Mouse (Mus musculus): ENCODE data around the gene Btrc. TPM values are rescaled to one million over a fixed set of nuclear protein-coding genes. Genes with fewer than 3 reads are reported as not detected.

Gene Btrc
- total RNA-seq, 4 experiments from 2014 or later = 48.2 to 67.7 (median 54.8) TPM

DNA sequence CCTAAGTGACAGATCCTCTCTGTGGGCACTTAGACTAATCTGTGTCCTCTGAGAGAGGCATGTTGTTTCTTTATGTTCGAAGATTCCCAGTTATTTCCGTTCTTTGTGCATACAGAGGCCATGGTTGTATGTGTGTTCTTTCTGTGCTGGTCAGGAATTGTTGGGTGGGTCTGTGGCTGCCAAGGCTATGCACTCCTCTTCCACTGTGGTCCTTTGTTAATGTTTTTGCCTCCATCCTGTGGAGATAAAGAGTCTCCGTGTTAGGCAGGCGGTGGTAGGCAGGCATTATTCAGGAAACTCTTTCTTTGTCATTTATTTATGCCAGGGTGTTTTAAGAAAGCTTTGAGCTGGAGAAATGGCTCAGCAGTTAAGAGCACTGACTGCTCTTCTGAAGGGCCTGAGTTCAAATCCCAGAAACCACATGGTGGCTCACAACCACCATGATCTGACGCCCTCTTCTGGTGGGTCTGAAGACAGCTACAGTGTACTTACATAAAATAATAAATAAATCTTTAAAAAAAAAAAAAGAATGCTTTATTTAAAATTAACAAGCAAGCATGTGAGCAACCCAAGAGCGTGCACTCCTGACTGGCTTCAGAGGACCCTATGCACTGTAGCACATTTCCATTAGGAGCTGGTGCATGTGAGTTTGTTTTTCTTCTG is 67.6 kb downstream of the Btrc start:
- no peak for DNase-seq

DNA sequence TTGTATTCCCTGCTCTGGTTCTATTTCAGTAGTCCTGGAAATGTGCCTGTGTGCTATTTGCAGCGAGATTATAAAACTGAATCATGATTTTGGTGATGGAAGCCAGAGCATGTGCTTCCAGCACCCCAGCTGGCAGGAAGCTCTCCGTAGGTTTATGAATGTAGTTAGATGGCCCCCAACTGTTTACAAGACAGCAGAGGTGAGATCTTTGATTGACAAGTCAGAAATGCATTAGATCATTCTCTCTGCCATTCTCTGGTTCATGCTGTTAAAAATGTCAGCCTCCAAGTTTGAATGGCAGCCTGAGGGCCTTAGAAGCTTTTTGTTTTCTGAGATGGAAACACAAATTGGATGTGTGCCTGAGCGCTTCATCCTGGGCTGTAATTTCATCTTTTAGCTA is 68.8 kb downstream of the Btrc start:
- DNase-seq = no peak

DNA sequence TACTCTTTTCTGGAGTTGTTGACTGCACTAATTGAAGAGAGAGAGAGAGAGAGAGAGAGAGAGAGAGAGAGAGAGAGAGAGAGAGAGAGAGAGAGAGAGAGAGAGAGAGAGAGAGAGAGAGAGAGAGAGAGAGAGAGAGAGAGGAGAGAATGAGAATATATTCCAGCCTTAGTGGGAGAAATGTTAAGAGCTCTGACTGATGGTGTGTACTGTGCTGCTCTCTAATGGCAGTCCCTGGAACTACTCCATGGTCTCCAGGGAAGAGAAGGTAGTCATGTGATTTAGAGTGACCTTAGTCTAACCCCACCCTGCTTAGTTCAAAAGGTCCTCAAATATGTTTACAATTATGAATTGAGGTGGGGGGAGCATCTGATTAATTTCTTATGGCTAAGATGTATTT is 72.5 kb downstream of the Btrc start:
- peak; percentile 35 for DNase-seq

DNA sequence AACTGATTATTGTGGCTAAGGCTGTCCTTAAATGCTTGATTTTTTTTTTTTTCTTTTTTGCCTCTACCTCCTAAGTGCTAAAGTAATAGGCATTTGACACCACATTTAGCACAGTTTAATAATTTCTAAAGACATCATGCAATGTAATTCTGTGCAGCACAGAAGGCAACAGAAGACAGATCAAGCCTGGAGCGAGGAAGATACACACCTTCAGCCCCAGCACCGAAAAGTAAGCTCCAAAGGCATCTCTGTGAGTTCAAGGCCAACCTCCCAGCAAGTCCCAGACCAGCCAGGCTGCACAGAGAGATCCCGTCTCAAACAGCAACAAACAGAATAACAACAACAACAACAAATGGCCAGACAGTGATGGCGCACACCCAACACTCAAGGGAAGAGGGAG is 73.6 kb downstream of the Btrc start:
- no peak for DNase-seq

DNA sequence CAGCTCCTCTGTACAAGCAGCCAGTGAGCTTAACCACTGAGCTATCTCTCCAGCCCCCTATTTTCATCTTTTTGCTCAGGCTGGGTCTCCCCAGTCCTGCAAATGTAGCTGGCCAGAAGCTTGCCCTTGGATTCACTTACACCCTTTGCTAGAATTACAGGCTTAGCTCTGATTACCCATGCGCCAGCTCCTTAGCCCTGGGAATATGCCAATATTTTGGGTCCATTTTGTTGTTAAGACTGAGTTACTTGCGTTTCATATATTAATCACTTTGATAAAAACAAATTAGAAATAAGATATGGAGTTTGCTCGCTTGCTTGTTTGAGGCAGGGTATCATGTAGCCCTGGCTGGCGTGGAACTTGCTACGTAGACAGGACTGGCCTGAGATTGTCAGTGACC is 74.7 kb downstream of the Btrc start:
- DNase-seq = no peak

DNA sequence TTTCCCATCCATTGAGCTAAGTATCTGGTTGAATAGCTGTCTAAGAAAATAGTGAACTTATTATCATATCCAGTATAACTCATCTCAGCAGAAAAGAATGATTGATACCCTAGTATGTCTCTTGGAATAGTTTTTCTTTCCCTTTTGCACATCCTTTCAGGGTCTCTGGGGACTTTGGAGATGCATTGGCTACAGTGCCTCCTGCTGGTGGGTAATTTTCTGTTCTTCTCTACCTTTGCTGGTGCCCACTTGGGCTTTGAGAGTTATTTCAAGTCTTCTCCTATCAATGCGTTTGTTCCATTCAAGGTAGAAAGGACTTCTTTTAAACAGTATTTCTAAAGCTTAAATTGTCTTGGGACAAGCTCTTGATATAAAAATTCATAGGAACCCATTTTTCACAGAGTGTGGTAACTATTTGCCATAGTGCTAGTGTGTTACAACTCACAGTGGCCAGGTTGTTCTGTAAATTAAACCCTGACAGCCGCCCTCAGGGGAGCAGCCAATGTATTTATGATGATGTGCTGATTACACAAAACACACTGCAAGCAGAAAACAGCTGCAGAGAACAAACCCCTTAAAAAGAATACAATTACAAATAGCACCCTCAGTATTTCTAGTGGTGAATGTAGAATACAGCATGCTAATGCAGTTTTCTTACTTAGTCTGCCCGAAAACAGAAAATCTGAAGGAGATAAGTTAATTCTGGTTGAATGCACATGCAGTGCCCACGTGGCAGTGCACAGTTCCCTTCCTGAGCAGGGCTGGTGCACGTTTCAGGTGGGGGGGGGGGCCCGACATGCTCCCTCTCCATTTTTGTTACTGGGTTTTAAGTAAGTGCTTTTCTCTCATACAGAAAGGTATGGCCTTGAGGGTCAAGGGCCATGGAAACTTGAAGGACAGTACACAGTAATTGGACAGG is 75.7 kb downstream of the Btrc start:
- DNase-seq = no peak

DNA sequence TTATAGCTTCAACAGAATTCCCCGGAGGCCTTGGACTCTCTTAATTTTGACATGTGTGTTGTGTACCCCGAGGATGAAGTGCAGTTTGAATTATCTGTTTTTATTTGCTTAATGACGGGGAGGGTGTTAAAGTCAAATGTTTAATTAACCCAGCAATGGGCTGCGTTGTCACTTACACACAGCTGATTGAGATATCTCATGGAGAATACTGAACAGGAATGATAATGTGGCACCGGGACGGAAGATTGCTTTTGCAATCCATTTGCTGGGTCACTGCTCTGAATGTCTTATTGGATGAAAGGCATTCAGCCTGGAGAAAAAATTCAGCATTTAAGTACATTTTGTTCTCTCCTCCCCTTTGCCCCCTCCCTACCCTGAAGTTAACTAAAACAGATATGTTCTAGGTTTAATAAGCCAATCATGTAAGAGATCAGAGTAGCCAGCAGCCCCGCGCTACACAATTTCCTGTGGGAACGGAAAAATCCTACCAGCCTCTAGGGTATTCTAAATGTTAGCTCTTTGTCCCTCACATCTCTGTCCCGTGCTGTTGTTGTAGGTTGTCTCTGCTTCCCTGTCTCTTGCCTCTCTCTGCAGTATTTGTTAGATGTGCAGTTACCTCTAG is 77.1 kb downstream of the Btrc start:
- no peak for DNase-seq

DNA sequence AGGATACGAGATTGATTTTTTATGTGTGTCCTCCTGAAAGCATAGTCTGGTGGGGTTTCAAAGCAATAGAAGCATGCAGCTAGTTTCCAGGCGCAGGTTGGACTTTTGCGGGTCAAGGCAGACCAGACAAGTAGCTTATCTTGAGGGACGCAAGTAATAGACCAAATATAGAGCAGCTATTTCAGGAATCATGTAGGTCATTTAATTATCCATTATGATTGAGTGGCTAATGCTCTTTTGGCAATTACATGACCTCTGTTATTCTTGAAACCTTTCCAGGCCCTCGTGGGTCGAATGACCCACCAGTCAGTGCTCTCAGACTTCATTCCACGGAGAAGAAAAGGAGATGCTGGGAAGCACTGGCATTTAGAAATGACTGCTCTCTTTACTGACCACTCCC is 78.2 kb downstream of the Btrc start:
- DNase-seq = no peak

DNA sequence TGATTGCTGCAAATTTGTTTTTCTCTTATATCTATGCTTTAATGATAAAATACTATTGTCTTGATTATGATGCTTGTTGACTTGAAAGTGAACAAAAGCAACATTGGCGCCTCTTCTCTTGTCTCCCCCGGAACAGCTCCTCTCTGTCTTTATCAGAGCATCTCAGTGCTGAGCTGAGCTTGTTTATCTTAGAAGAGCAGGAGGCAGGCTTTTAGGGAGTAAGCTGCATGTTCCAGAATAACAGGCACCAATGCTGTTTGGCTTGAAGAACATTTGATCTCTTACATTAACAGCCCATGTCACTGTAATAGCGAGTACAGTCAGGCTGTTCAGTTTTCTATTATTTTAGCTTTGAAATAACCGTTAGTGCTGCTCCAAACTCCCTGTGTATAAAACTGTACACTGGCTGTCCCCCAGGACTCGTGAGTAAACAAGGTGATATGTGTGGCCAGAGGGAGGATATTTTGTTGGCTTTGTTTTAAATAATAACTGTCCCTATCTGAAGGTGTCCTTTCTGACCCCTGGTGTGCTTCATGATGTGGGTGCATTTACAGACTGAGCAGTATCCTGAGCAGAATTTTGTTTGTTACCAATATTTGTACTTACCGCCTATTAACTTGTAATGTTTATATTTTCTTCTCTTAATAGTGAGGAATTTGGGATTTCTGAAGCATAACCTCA is 81.9 kb downstream of the Btrc start:
- DNase-seq = no peak

DNA sequence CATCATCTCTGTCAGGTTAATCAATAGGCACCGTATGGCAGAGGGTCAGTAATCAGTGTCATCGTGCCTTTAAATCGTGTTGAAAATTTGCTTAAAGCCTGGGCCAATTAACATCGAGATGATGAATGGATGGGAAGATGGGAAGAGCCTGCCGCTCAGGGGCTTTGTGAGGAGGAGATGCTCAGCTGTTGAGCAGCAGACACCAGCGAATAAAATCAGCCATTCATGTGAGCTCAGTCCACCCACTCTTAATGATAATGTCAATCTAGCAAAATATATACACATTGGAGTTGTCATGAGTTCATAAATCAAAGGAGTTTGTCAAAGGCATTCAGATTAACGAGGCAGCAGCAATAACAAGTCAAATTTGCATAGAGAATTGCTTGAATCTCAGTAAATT is 83.1 kb downstream of the Btrc start:
- DNase-seq = no peak

DNA sequence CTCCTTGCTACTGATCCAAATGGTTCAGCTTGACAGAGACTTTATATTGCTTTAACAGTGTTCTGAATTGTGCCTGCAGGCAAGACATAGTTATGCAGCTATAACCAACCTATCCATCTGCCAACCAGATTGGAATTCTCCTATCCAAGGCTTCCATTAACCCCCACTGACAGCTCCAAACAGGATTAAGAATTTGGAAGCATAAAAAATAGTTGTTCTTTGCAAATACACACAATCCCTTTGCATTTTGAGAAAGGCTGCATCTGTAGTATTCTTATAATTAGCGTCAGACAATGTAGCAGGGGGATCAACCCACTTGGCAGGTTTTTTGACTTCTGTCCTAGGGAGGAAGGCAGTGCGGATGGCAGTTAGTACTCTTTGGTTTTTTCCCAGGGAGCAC is 83.7 kb downstream of the Btrc start:
- no peak for DNase-seq

DNA sequence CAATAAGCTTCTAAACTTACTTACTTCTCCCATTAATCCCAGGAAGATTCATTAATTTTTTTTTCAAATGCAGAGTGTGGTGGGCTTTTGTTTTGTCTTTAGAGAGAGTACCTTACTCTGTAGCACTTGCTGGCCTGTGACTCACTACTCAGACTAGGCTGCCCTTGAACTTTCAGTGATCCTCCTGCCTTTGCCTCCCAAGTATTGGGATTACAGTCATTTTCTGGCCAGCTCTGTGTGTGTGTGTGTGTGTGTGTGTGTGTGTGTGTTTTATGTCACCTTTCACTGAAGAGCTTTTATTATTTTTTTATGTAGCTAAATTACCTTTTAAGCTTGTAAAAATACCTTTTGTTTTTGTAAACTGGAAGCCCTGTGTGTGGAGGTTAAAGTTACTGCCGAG is 84.4 kb downstream of the Btrc start:
- peak; percentile 61 for DNase-seq

DNA sequence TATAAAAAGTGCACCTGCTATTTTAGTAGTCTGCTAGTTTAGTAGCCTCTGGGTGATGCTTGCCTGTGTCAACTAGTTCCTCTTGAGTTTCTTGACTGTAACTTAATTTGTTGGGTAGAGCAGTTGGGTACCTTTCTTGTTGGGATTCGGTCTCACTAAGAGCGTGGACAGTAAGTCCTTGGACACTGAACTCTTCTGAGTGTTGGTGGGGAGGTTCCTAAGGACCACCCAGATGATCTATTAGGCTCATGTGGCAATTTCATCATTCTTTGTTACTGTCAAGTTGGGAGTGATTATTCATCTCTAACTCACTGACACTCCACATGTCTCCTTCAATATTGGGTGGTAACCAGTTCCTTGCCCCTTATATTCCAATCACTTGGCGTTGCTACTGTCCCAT is 90.9 kb downstream of the Btrc start:
- DNase-seq = no peak

DNA sequence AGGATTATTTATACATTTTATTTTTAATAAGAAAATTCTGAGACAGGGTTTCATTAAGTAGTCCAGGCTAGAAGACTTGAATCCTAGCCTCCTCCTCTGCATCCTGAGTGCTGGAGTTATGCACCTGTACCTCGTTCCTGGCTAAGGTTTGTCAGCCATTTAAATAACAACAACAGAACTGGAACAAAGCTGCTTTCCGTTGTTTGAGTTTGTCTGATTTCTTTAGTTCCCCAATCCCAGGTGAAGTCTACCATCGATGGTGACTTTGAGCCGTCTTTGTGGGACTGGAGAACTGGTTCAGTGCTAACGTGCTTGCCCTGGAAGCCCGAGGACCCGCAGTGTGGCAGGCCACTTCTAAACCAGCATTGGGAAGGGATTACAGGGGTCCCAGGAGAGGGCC is 93.4 kb downstream of the Btrc start:
- DNase-seq = no peak

DNA sequence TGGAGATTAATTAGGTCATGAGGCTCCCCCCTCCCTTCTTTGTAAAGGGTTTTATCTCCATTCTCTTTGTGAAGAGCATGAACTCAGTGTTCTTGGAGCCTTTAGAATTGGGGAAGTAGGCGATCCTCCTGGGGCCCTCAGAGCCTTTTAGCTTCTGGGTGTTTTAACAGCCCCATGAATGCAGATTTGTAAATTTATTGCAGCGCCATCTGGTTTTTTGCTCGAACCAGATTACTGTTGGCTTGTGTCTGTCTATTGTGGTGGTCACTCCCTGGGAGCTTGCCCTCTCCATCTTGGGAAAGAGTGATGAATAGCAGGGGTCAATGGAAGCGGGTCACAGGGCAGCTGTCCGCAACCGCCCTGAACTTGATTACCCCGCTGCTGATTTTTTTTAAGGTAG is 95.2 kb downstream of the Btrc start:
- DNase-seq = no peak

DNA sequence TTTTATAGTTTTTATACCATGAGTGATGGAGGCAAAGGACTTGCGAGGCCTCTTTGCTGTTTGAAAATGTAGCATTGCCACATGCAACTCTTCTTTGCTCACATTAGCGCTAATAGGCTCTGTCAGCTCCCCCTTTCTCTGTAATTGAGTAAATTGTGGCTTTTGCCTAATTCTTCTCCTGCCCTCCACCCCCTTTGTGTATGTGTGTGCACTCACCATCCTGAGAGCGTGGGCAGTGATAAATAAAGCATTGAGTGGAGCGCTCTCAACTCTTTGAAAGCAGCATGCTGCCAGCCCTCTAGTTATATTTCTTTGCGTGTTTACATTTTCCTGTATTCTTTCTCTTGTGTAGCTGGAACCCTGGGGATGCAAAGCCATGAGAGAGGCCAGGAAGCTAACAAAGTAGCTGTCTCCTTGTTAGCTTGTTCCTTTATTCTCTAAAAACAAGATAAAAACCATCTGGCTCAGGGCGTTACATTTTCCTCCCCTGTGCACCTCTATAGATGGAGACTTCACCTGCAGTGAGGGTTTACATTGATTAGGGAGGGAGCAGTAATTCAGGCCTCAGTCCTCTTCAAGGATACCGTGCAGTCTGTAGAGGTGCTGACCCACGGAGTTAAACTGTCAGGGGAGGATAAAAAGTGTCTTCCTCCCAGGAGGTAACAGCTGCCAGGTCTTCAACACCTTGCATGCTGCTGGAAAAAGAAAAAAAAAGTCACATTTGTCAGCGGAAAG is 96.6 kb downstream of the Btrc start:
- no peak for DNase-seq

DNA sequence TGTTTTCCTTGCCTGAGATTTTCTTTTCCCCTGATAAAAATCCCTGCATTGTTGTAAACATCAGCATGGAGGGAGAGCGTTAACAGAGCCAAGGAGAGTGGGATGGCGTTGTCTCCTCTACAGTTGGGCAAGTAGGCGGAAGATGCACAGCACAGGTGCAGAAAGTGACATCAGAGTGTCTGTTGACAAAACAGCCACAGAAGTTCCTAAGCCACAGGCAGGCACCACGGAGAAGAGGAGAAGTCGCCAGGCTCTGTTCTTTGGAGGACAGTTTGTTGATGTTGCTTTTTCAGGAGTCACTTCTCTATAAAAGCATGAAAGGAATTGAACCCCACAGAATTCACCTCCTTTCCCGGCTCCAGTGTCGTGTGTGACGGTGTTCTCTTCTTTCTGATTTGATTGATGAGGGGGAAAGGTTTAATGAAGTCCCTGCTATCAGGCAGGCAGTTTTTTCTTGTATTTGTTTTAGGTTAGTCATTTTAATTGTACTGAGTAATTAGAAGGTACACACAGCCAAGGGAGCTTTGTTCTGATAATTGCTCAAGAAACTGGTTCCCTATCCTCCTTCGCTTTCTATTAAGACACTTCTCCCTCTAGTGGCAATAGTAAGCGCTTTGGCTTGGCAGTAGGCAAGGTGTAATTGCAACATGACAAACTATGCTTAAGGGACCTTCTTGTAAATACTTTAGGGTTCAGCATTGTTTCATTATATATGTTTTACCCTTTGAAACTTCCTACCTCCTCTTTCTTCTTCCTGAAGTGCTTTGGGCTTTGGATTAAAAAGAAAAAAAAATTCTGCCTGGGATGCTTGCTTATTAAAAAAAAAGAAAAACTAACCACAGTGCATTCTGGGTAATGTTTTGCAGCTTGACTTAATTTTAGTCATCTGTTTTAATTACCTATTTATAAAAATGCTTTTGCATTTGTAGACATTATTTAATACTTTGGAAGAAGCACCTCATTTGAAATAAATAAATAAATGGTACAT is 97.5 kb downstream of the Btrc start:
- no peak for DNase-seq

DNA sequence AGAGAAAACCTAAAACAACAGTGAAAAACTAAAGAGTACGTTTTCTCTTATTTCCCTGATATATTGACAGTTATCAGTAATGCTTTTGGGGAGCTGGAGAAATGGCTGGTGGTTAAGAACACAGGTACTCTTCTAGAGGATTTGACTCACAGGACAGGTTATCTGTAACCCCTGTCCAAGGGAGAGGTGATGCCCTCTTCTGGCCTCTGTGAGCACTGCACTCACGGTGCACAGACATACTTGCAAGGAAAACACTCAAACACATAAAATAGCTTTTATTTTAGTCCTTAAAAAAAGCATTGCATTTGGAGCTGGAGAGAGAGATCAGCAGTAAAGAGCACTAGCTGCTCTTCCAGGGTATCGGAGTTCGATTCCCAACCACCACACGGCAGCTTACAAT is 106.2 kb downstream of the Btrc start:
- no peak for DNase-seq

DNA sequence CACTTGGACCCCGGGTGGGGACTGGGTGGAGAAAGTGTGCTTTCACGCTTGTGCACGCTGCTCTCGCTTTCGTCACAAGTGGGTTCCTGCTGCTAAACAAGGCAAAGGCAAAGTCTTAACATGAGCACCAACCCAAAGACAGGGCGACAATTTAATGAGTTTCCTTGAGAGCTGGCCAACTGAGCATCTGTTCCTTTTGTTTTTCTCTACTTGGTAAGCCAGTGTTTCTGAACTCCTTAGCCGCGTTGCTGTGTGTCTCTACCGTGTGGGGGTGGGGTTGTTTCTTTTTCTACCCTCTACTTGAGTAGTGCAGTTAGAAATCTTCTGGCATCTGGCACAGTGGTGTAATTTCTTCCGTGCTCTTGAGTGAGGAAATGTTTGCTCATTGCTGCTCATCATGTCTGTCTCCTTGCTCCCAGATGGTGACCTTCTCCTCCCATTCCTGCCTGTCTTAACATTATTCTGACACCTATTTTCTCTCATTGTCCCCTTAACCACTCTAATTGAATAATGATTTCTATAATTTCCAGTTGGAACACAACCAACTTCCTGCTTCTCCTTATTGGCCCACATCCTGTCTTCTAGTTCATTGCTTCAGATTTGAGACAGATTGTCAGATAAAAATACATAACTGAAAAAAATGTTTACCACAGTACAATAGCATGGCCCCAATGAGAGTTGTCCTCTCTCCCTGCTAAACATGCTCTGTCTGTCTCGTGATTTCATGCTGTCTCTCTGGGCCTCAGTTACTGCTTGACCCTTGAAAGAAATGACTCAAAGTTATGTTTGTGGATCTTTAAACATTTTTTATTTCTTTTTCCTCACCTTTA is 109.4 kb downstream of the Btrc start:
- DNase-seq = no peak

DNA sequence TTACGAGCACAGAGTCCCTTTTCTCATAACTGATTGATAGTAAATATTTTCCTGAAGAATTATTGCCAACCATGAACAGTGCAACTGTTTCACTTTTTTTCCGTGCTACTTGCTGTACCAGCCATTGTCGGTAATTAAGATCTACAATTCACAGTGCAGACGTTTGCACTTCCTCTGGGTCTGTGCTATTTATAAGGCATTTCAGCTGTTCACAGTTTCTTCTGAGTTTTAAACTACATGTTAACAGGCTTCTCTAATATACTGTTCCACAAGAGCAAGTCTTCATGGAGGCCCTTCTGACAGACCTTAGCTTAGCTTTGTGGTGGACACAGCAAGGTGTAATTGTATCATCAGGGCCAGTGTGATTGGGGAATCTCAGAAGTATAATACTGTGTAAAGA is 111.2 kb downstream of the Btrc start:
- no peak for DNase-seq

Data from adrenal gland, adult 8-10 months (tissue).